Mouse (Mus musculus) embryonic facial prominence, embryonic 14.5 days (tissue): ENCODE data around the gene Zp2. TPM values are rescaled to one million over a fixed set of nuclear protein-coding genes. Genes with fewer than 3 reads are reported as not detected.
A peak's percentile ranks its signal among the peaks of the same experiment; 100 is the strongest.

Source experiments
- ATAC-seq: fragments of 200-750 bp; cut with Nextera tagmentation; 2 replicates; pipeline ENCODE4 v1.8.0; 2017; ENCODE audit warnings: low read depth, moderate number of reproducible peaks, moderate TSS enrichment
- DNase-seq: peaks from one replicate; pipeline ENCODE4 v3.0.0-alpha.2; 2015; ENCODE audit warnings: low spot score
- H3K27ac ChIP-seq: fragments of 300-500 bp; sonication (generic); replicated peaks from 2 replicates; pipeline ENCODE4 v1.5.1; 2014; ENCODE audit warnings: low read depth, mild to moderate bottlenecking, low read length, moderate library complexity
- H3K27me3 ChIP-seq: fragments of 300-500 bp; sonication (generic); replicated peaks from 2 replicates; pipeline ENCODE4 v1.6.1; 2014; ENCODE audit warnings: low read length; ENCODE audit not compliant: control insufficient read depth, insufficient read depth
- H3K36me3 ChIP-seq: fragments of 300-500 bp; sonication (generic); 2 replicates; pipeline ENCODE4 v1.6.1; 2014; ENCODE audit warnings: low read length, mixed read lengths; ENCODE audit not compliant: control insufficient read depth, insufficient read depth
- H3K4me1 ChIP-seq: fragments of 300-500 bp; sonication (generic); 2 replicates; pipeline ENCODE4 v1.6.1; 2014; ENCODE audit warnings: antibody characterized with exemption, low read length; ENCODE audit not compliant: control insufficient read depth, insufficient read depth
- H3K4me2 ChIP-seq: fragments of 300-500 bp; sonication (generic); 2 replicates; pipeline ENCODE4 v1.6.1; 2014; ENCODE audit warnings: low read depth, mild to moderate bottlenecking, low read length, moderate library complexity, mixed read lengths
- H3K4me3 ChIP-seq: fragments of 300-500 bp; sonication (generic); 2 replicates; pipeline ENCODE4 v1.5.1; 2014; ENCODE audit warnings: low read depth, mild to moderate bottlenecking, low read length
- H3K9ac ChIP-seq: fragments of 300-500 bp; sonication (generic); 2 replicates; pipeline ENCODE4 v1.6.1; 2014; ENCODE audit warnings: low read depth, mild to moderate bottlenecking, low read length, moderate library complexity, mixed read lengths
- H3K9me3 ChIP-seq: fragments of 300-500 bp; sonication (generic); 2 replicates; pipeline ENCODE4 v1.6.1; 2016; ENCODE audit warnings: low read length; ENCODE audit not compliant: control insufficient read depth
- WGBS: fragments of 180-500 bp; shearing (Covaris S2); extraction: QIAGEN DNeasy Blood & Tissue Kit; methylation state at CpG from one replicate; pipeline ENCODE4 v1.1.7; 2014; 5-methylcytosine and 5-hydroxymethylcytosine counted together
- polyA plus RNA-seq: library from polyadenylated mRNA; unstranded; fragments of >200 nt; fragmentation: Nextera tagmentation; extraction: Ambion mirVana; gene quantifications from 2 replicates; pipeline ENCODE4 v1.2.1, GENCODE M21; 2014

Gene Zp2
- polyA plus RNA-seq, 1 experiment from 2014 or later: 1.7 TPM

- DNase-seq (no peak), ATAC-seq (no peak)
- WGBS: 78% methylated on average over 5 of the region's 5 CpGs
- no peak overlapping the region for H3K4me3 ChIP-seq
- H3K4me1 ChIP-seq: no peaks in the 10 kb centered on the region; the same call in 1 of the 2 replicates
- no peak overlapping the region for H3K9ac ChIP-seq
- no peaks in the 10 kb centered on the region for H3K27me3 ChIP-seq
- H3K4me2 ChIP-seq: no peak overlapping the region
- no peak overlapping the region for H3K27ac ChIP-seq
- no peaks in the 10 kb centered on the region for H3K36me3 ChIP-seq
- H3K9me3 ChIP-seq: no peaks in the 10 kb centered on the region
Measured at GRCm38 (mm10) chr7:120180547-120180946, 35.5 kb upstream of the Zp2 start.

- WGBS: 10% methylated on average over 2 of the region's 2 CpGs
- DNase-seq (peak; percentile 44), ATAC-seq (0 out of 2 replicates have a peak, but pooled peaks have one; percentile 37)
- Histone ChIP-seq H3K9me3 (no peaks in the 10 kb centered on the region), H3K36me3 (no peaks in the 10 kb centered on the region), H3K27me3 (no peaks in the 10 kb centered on the region), H3K27ac (no peak overlapping the region), H3K4me3 (no peak overlapping the region), H3K4me2 (no peak overlapping the region), H3K4me1 (no peaks in the 10 kb centered on the region; the same call in 1 of the 2 replicates), H3K9ac (no peak overlapping the region)
Measured at GRCm38 (mm10) chr7:120178935-120179334, 33.8 kb upstream of the Zp2 start.

- ATAC-seq (no peak), DNase-seq (no peak)
- H3K9ac ChIP-seq: no peak overlapping the region
- no peaks in the 10 kb centered on the region for H3K9me3 ChIP-seq
- H3K27ac ChIP-seq: no peak overlapping the region
- H3K4me2 ChIP-seq: no peak overlapping the region
- H3K4me3 ChIP-seq: no peak overlapping the region
- no peaks in the 10 kb centered on the region; the same call in 1 of the 2 replicates for H3K4me1 ChIP-seq
- 77% methylated on average over 3 of the region's 3 CpGs for WGBS
- H3K36me3 ChIP-seq: no peaks in the 10 kb centered on the region
- no peaks in the 10 kb centered on the region for H3K27me3 ChIP-seq
Measured at GRCm38 (mm10) chr7:120177611-120178010, 32.5 kb upstream of the Zp2 start.

GRCm38 (mm10) chr7:120174723-120175504 is 29.8 kb upstream of the Zp2 start:
- WGBS: 69% methylated on average over 11 of the region's 11 CpGs
- ATAC-seq: no peak
- no peaks in the 10 kb centered on the region for H3K9me3 ChIP-seq
- H3K9ac ChIP-seq: no peak overlapping the region
- DNase-seq: no peak
- no peaks in the 10 kb centered on the region for H3K36me3 ChIP-seq
- no peaks in the 10 kb centered on the region; the same call in 1 of the 2 replicates for H3K4me1 ChIP-seq
- H3K27ac ChIP-seq: no peak overlapping the region
- no peaks in the 10 kb centered on the region for H3K27me3 ChIP-seq
- no peak overlapping the region for H3K4me2 ChIP-seq
- H3K4me3 ChIP-seq: no peak overlapping the region

GRCm38 (mm10) chr7:120173603-120174244 is 28.6 kb upstream of the Zp2 start, which contains the start of gene Anks4b:
TSS of gene Anks4b (plus strand) at chr7:120173858.
- no peaks in the 10 kb centered on the region for H3K27me3 ChIP-seq
- ATAC-seq: no peak
- no peak for DNase-seq
- H3K9me3 ChIP-seq: no peaks in the 10 kb centered on the region
- H3K36me3 ChIP-seq: no peaks in the 10 kb centered on the region
- H3K4me2 ChIP-seq: no peak within 1 kb of the TSS
- no peak within 1 kb of the TSS for H3K4me3 ChIP-seq
- no peak within 1 kb of the TSS for H3K9ac ChIP-seq
- 84% methylated on average over 10 of the region's 10 CpGs for WGBS
- no peaks in the 10 kb centered on the region; the same call in 1 of the 2 replicates for H3K4me1 ChIP-seq
- no peak within 1 kb of the TSS for H3K27ac ChIP-seq

GRCm38 (mm10) chr7:120172188-120172700 is 27.2 kb upstream of the Zp2 start:
- H3K9ac ChIP-seq: no peak overlapping the region
- no peaks in the 10 kb centered on the region for H3K27me3 ChIP-seq
- no peak overlapping the region for H3K4me2 ChIP-seq
- no peak overlapping the region for H3K4me3 ChIP-seq
- H3K36me3 ChIP-seq: no peaks in the 10 kb centered on the region
- DNase-seq (no peak), ATAC-seq (no peak)
- no peak overlapping the region for H3K27ac ChIP-seq
- no peaks in the 10 kb centered on the region for H3K9me3 ChIP-seq
- no peaks in the 10 kb centered on the region for H3K4me1 ChIP-seq
- WGBS: 100% methylated on average over 1 of the region's 1 CpGs

GRCm38 (mm10) chr7:120163581-120164251 is 18.6 kb upstream of the Zp2 start:
- ATAC-seq: no peak; the same call in 1 of the 2 replicates
- Histone ChIP-seq H3K4me1 (no peaks in the 10 kb centered on the region), H3K9ac (no peak overlapping the region), H3K4me2 (no peak overlapping the region), H3K4me3 (no peak overlapping the region), H3K36me3 (no peaks in the 10 kb centered on the region), H3K9me3 (no peaks in the 10 kb centered on the region), H3K27me3 (no peaks in the 10 kb centered on the region), H3K27ac (no peak overlapping the region)
- 83% methylated on average over 11 of the region's 11 CpGs for WGBS
- peak; percentile 20 for DNase-seq

- H3K9ac ChIP-seq: no peak overlapping the region
- DNase-seq (no peak), ATAC-seq (peak; percentile 50; the same call in 1 of the 2 replicates)
- WGBS: 23% methylated on average over 4 of the region's 4 CpGs
- H3K4me2 ChIP-seq: no peak overlapping the region
- no peak overlapping the region for H3K27ac ChIP-seq
- H3K36me3 ChIP-seq: no peaks in the 10 kb centered on the region
- H3K4me3 ChIP-seq: no peak overlapping the region
- no peaks in the 10 kb centered on the region for H3K27me3 ChIP-seq
- H3K4me1 ChIP-seq: peaks cover 16% of the 10 kb centered on the region; the same call in 1 of the 2 replicates
- no peaks in the 10 kb centered on the region for H3K9me3 ChIP-seq
Measured at GRCm38 (mm10) chr7:120158121-120158613, 13.1 kb upstream of the Zp2 start.
